Mouse (Mus musculus): Measurements from ENCODE around the gene Bri3bp. TPM values are rescaled to one million over a fixed set of nuclear protein-coding genes. Genes with fewer than 3 reads are reported as not detected.

Bri3bp gene
- polyA plus RNA-seq, 2 experiments = 15.0 to 30.0 TPM

DNA sequence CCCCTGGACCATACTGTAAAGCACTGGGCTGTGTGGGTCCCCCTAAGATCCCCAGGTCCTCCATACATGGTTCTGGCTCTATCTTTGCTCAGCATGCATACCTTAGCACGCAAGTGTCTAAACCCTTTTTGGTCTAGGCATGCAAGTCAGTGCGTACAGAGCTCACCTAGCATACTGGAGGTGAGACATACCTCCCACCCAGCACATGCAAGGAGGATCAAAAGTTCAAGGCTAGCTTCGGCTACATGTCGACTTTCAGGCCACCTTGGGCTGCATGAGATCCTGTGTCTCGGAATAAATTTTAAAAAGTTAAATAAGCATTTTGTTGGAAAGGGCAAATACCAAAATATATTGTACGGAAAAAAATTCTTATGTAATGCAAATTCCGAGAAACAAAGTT, 23.8 kb downstream of the Bri3bp start:
- Histone ChIP-seq H3K27me3 (ENCODE audit: control insufficient read depth, insufficient read depth, low read length) (no peaks in the 10 kb centered on the region), H3K9ac (ENCODE audit: low read depth, low read length, severe bottlenecking) (no peak overlapping the region), H3K9me3 (ENCODE audit: control insufficient read depth, low read length) (no peaks in the 10 kb centered on the region), H3K4me2 (replicated peaks; ENCODE audit: low read depth, low read length, severe bottlenecking) (peak overlapping the region; percentile 43), H3K4me1 (ENCODE audit: control insufficient read depth, insufficient read depth, low read length) (peaks cover 3% of the 10 kb centered on the region; the same call in 1 of the 2 replicates), H3K36me3 (ENCODE audit: control insufficient read depth, insufficient read depth, low read length) (no peaks in the 10 kb centered on the region), H3K4me3 (replicated peaks; ENCODE audit: low read length) (peak overlapping the region; percentile 26; the same call in 1 of the 2 replicates), H3K27ac (replicated peaks; ENCODE audit: low read depth, low read length) (no peak overlapping the region)
- 41% methylated on average over 7 of the region's 7 CpGs for WGBS
- TF ChIP-seq POLR2A (IDR thresholded peaks at IDR 0.05; ENCODE audit: borderline replicate concordance, extremely low read depth, insufficient read depth, insufficient read length) = no peak
- DNase-seq (ENCODE audit: low spot score) = no peak
- no peak for ATAC-seq (ENCODE audit: low FRiP score, low read depth)

DNA sequence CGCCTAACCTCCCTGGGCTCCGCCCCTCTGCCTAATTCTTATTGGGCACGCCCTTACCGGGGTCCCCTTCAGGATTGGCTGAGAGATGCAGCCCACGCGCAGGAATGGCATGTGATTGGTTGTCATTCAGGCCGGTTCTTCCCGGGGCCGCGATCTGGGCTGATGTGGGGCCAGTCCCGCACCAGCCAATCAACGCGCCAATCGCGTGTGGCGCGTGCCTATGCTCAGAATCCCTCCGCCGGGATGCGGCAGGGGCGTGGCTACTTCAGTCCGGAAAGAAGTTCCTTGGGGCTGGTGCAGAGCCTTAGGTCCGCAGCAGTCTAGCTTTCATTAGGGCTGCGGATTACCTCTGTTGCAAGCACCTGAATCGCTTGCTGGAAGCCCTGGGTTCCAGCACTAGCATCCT, 24.3 kb downstream of the Bri3bp start:
- H3K36me3 ChIP-seq (ENCODE audit: control insufficient read depth, insufficient read depth, low read length) = no peaks in the 10 kb centered on the region
- H3K4me2 ChIP-seq (replicated peaks; ENCODE audit: low read depth, low read length, severe bottlenecking) = peak overlapping the region; percentile 43
- no peak overlapping the region for H3K27ac ChIP-seq (replicated peaks; ENCODE audit: low read depth, low read length)
- DNase-seq (ENCODE audit: low spot score) = peak; percentile 99
- peak overlapping the region; percentile 26 for H3K4me3 ChIP-seq (replicated peaks; ENCODE audit: low read length)
- H3K27me3 ChIP-seq (ENCODE audit: control insufficient read depth, insufficient read depth, low read length) = no peaks in the 10 kb centered on the region
- peak; percentile 100 for ATAC-seq (ENCODE audit: low FRiP score, low read depth)
- no peak overlapping the region for H3K9ac ChIP-seq (ENCODE audit: low read depth, low read length, severe bottlenecking)
- H3K9me3 ChIP-seq (ENCODE audit: control insufficient read depth, low read length) = no peaks in the 10 kb centered on the region
- H3K4me1 ChIP-seq (ENCODE audit: control insufficient read depth, insufficient read depth, low read length) = peaks cover 3% of the 10 kb centered on the region; the same call in 1 of the 2 replicates
- under 1% methylated on average over 25 of the region's 25 CpGs for WGBS
- peak; percentile 72; the same call in 1 of the 2 replicates for TF ChIP-seq POLR2A (IDR thresholded peaks at IDR 0.05; ENCODE audit: borderline replicate concordance, extremely low read depth, insufficient read depth, insufficient read length)

DNA sequence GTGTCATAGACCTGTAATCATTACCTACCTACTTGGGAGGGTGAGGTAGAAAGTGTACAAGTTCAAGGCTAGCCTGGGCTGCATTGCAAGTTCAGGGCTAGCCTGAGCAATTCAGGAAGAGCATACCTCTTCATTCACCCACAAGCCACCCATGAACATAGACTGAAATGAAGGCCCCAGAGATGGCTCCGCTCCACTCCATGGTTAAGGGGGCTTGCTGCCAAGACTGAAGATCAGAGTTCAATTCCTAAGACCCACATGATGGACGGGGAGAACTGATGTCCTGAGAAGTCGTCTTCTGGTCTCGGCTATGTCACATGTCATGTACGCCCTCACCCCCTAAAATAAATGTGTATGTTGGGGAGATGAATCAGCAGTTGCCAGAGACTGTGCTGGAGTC, 25.1 kb downstream of the Bri3bp start:
- ATAC-seq (ENCODE audit: low FRiP score, low read depth) = no peak
- Histone ChIP-seq H3K4me3 (replicated peaks; ENCODE audit: low read length) (no peak overlapping the region), H3K4me1 (ENCODE audit: control insufficient read depth, insufficient read depth, low read length) (peaks cover 3% of the 10 kb centered on the region; the same call in 1 of the 2 replicates), H3K36me3 (ENCODE audit: control insufficient read depth, insufficient read depth, low read length) (no peaks in the 10 kb centered on the region), H3K4me2 (replicated peaks; ENCODE audit: low read depth, low read length, severe bottlenecking) (peak overlapping the region; percentile 43; the same call in 1 of the 2 replicates), H3K27me3 (ENCODE audit: control insufficient read depth, insufficient read depth, low read length) (no peaks in the 10 kb centered on the region), H3K27ac (replicated peaks; ENCODE audit: low read depth, low read length) (no peak overlapping the region), H3K9me3 (ENCODE audit: control insufficient read depth, low read length) (no peaks in the 10 kb centered on the region), H3K9ac (ENCODE audit: low read depth, low read length, severe bottlenecking) (no peak overlapping the region)
- DNase-seq (ENCODE audit: low spot score) = no peak
- TF ChIP-seq POLR2A (IDR thresholded peaks at IDR 0.05; ENCODE audit: borderline replicate concordance, extremely low read depth, insufficient read depth, insufficient read length) = no peak
- 92% methylated on average over 5 of the region's 5 CpGs for WGBS

DNA sequence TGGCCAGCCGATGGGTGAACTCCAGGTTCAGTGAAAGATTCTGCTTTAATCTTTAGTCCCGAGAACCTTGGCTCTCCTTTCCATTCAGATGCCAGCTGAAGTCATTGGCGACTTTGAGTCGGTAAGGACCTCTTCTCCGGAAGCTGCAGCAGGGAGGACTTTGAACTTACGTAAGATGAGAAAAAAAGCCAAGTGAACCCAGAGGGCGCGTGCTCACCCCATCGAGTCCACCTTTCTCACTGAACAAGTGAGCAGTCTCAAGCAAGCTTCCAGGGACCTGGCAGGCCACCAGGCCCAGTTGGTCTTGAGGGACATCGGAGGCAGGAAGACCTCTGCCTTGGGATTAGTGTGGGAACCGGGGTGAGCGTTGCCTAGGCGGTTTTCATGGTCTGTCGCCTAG, 25.9 kb downstream of the Bri3bp start:
- WGBS = 87% methylated on average over 14 of the region's 14 CpGs
- DNase-seq (ENCODE audit: low spot score) (no peak), ATAC-seq (ENCODE audit: low FRiP score, low read depth) (no peak)
- TF ChIP-seq POLR2A (IDR thresholded peaks at IDR 0.05; ENCODE audit: borderline replicate concordance, extremely low read depth, insufficient read depth, insufficient read length) = no peak
- Histone ChIP-seq H3K36me3 (ENCODE audit: control insufficient read depth, insufficient read depth, low read length) (no peaks in the 10 kb centered on the region), H3K9me3 (ENCODE audit: control insufficient read depth, low read length) (no peaks in the 10 kb centered on the region), H3K9ac (ENCODE audit: low read depth, low read length, severe bottlenecking) (no peak overlapping the region), H3K4me3 (replicated peaks; ENCODE audit: low read length) (no peak overlapping the region), H3K4me2 (replicated peaks; ENCODE audit: low read depth, low read length, severe bottlenecking) (no peak overlapping the region), H3K4me1 (ENCODE audit: control insufficient read depth, insufficient read depth, low read length) (peaks cover 3% of the 10 kb centered on the region; the same call in 1 of the 2 replicates), H3K27ac (replicated peaks; ENCODE audit: low read depth, low read length) (no peak overlapping the region), H3K27me3 (ENCODE audit: control insufficient read depth, insufficient read depth, low read length) (no peaks in the 10 kb centered on the region)

DNA sequence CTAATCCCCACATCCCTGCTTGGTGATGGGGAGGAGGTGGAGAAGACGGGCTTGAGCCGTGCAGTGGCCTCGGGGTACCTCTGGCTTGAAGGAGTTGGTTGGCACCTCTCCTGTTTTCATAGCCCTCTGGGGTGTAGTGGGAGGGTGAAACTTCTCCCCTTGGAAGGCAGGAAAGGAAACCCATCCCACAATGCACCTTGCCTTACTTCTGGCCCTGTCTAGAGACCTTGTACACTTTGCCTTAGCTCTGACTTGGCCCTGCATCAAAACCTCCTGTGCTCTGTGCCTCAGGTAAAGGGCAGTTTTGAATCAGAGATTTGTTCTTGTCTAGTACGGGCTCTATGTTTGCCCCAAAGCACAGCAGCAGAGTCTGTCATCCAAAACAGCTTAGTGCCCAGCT, 29.3 kb downstream of the Bri3bp start:
- Histone ChIP-seq H3K9me3 (ENCODE audit: control insufficient read depth, low read length) (no peaks in the 10 kb centered on the region), H3K36me3 (ENCODE audit: control insufficient read depth, insufficient read depth, low read length) (no peaks in the 10 kb centered on the region), H3K4me3 (replicated peaks; ENCODE audit: low read length) (no peak overlapping the region), H3K4me1 (ENCODE audit: control insufficient read depth, insufficient read depth, low read length) (no peaks in the 10 kb centered on the region), H3K9ac (ENCODE audit: low read depth, low read length, severe bottlenecking) (no peak overlapping the region), H3K4me2 (replicated peaks; ENCODE audit: low read depth, low read length, severe bottlenecking) (no peak overlapping the region), H3K27me3 (ENCODE audit: control insufficient read depth, insufficient read depth, low read length) (no peaks in the 10 kb centered on the region), H3K27ac (replicated peaks; ENCODE audit: low read depth, low read length) (no peak overlapping the region)
- WGBS = 85% methylated on average over 4 of the region's 4 CpGs
- DNase-seq (ENCODE audit: low spot score) = no peak
- TF ChIP-seq POLR2A (IDR thresholded peaks at IDR 0.05; ENCODE audit: borderline replicate concordance, extremely low read depth, insufficient read depth, insufficient read length) = no peak
- no peak for ATAC-seq (ENCODE audit: low FRiP score, low read depth)
